32 mouse cellular contexts compared by ENCODE assay signal in the genomic region with DNA sequence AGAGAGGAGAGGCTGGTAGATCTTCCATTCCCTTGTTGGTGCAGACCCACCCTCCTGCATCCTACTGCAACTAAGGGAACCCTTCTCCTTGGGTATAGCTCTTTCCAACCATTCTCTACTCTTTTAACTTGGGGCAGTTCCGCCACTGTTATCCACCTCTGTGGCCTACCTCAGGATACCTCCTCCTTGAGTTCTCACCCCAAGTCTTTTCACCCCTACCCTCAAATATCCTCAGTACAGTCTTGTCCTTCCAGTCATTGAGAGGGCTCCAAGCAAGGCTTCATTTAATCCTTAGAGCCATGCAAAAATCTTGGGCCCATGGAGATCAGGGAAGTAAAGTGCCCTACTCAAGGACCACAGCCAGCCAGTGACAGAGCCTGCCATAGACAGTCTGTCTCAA. TPM values are rescaled to one million over a fixed set of nuclear protein-coding genes. Genes with fewer than 3 reads are reported as not detected.
"Had no signal": no experiment of that assay in that cellular context is flagged by ENCODE, and none has a peak within 500 bp of the region (broad histone marks: within the 10 kb centered on the region; RNA-seq: fewer than 3 reads in every experiment).

Gene Serpina16 (minus strand): TSS at position 101 of the 400 bp plus-strand sequence.

- DNase-seq: cerebellum, adult 9-10 months; cerebellum, adult 9-11 months; cerebellum, postnatal 10 days; cerebellum, postnatal 14 days; cerebellum, postnatal 25 days; cerebellum, postnatal 36 days; embryo, embryonic 11 days; forebrain, postnatal 0 days; gastrocnemius, adult 2 months; gastrocnemius, postnatal 10 days; gastrocnemius, postnatal 14 days; gastrocnemius, postnatal 25 days; gastrocnemius, postnatal 36 days; heart, adult 18-20 months; heart, adult 2 months had no signal

RNA-seq across cellular contexts. Expression of gene Serpina16, which starts in this region (rescaled TPM):
- polyA plus RNA-seq: cortical plate, adult 2 months; embryonic facial prominence, embryonic 10.5 days; embryonic facial prominence, embryonic 11.5 days; embryonic facial prominence, embryonic 12.5 days; embryonic facial prominence, embryonic 13.5 days; embryonic facial prominence, embryonic 14.5 days; embryonic facial prominence, embryonic 15.5 days; erythroblast, embryonic 14.5 days; forebrain, embryonic 10.5 days; forebrain, embryonic 11.5 days; forebrain, embryonic 12.5 days; forebrain, embryonic 13.5 days; forebrain, embryonic 14.5 days; forebrain, embryonic 15.5 days; forebrain, embryonic 16.5 days; forebrain, postnatal 0 days; frontal cortex, adult 2 months; heart, adult 2 months; heart, embryonic 10.5 days had no signal
